Mouse (Mus musculus) lung, adult 18-20 months (tissue): ENCODE data around the gene Galnt17.

Experiments used
- DNase-seq, 2 experiments: peaks; one replicate each; pipeline ENCODE4 v3.0.0; 2022; ENCODE audit warnings: mixed read lengths in 2 of 2

The Galnt17 gene

DNA sequence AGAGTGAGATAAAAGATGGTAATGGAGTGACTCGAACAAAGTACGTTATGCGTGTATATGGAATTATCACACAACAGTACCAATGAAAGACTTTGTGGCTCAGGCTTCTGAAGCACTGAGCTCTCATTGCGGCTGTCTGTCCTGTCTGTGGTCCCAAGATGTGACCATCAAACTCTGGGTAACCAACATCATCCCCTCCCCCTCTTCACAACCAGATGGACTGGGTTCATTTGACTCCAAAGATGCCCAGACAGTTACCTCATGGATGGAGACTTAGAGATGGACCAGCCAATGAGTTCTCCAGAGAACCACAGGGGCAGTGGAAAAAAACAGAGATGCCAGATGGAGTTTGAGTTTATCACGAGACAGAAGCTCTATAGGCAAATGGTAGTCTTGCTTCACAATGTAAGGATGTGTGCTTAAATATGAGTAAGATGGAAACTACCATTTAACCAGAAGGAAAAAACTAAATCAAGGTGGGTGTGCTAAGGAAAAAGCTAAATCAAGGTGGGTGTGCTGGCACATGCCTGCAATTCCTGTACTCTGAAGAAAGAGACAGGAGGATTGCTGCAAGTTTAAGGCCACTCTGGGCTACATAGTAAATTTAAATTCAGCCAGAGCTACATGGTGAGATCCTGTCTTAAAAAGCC is 190.8 kb downstream of the Galnt17 start:
- DNase-seq = no peak

DNA sequence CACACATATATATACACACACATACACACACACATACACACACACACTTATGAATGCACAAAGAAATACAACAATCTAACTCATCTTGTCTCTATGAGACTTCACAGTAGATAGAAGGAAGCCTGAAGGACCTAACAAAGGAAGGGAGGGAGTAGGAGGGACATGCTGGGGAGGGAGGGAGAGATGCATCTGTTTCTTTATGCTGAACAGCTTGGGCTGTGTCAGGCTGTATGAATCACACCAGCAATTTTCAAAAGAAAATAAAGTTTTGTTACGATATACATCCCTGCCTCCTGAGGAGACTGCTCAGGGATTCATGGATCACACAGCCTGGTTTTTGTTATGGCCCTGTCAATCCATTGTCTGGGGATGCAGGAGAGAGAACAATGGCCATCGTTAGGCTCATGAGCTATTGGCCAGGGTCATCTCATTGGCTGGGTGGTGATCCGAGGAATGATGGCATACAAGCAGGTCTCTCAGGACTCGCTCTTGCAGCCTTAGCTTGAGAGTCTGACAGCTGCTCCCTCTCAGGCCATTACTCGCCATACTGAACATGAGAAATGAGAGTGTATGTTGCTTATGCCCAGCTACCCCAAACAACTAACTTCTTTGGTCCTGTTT is 194.3 kb downstream of the Galnt17 start:
- DNase-seq = no peak

DNA sequence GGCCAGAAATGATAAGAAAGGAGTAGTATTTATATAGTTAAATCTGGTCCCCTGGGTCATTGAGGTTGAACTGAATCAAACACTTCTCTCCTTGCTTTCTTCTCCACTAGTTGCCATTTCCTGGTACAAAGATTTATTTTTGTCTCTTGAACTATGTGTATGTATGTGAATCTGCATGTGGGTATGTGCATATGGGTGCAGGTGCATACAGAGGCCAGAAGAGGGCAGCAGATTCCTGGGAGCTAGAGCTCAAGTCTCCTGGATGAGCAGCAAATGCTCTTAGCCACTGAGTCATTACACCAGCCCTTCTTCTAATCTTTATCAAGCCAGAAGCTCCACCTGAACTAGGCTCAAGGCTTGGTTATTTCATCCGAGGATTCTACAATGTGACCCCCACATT is 201.1 kb downstream of the Galnt17 start:
- no peak for DNase-seq

DNA sequence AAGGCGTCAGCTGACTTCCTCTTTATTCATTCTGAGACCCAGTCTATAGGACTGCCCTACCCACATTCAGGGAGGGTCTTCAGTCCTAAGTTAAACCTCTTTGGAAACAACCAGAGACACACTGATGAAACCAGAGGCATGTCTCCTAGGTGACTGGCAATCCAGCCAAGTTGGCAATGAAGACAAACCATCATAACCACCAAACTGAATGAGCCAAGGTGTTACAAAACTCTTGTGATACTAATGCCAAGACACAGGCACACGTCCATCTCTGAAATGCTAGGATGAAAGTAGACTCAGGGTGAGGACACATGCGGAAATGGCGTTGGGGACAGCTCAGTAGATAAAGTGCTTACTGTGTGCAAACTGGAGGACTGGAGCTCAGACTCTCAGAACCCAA is 211.5 kb downstream of the Galnt17 start:
- DNase-seq = no peak

DNA sequence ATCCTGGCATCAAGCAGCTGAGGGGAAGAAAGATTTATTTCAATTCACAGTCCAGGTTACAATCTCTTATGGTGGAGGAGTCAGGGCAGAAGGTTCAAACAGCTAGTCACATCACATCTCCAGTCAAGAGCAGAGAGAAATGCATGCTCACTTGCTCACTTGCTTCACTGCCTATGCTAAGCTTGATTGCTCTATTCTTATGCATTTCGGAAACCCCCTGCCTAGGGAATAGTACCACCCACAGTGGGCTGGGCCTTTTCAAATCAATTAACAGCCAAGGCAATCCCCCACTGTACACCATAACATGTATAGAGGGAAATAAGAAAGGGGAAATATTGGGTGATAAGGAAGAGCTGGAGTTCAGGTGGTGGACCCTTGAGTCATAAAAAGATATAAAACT is 212.7 kb downstream of the Galnt17 start:
- no peak for DNase-seq

DNA sequence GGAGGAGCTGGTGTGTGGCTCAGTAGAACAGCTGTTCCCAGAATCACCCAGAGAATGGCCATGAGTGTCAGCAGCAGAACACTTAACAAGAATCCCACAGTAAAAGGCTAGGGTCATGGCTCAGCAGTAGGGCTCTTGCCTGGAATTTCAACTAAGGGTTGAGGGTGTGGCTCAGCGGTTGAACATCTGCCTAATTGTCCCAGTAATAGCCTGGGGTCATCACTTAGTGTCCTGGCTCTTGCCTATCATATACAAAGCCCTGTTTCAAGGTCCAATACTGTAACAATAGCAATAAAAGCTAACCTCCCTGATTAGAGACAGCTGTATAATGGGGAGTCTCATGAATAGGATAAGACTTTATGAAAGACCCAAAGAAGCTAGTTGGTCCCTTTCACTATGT is 213.5 kb downstream of the Galnt17 start:
- no peak for DNase-seq

DNA sequence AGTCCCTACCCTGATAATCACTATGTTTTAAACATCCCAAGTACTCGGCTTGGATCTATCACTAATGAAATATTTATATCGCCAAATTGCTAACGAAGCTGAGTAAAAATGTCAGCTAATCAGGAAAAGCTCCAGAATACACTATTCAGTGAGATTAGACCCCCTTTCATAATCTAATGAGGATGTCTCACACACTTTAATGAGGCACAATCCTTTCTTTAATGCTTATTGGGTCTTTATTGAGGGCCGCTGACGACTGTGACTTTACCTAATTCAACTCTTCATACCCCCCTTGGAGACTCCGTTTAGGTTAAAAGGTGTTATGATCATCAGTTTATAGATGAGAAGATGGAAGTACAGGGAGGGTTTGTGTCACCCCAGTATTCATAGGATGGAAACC is 214.2 kb downstream of the Galnt17 start:
- DNase-seq = no peak

DNA sequence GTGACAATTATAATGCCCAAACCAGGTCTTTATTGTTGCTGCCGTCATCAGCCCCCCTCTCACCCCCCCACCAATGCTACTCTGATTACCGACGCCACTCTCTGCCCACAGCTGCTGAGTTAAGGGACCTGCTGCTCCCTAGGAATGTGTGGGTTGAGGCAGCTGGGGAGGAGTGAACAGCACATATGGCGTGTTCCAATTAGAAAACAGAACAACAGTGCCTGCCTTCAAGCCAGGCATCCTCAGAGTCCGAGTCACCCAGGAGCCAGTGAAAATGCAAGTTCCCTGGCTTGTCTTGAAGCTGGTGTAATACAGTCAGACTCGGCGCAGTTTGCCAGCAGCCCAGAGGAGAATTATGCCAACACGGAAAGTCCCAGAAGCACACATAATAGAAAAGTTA is 218.4 kb downstream of the Galnt17 start:
- no peak for DNase-seq

DNA sequence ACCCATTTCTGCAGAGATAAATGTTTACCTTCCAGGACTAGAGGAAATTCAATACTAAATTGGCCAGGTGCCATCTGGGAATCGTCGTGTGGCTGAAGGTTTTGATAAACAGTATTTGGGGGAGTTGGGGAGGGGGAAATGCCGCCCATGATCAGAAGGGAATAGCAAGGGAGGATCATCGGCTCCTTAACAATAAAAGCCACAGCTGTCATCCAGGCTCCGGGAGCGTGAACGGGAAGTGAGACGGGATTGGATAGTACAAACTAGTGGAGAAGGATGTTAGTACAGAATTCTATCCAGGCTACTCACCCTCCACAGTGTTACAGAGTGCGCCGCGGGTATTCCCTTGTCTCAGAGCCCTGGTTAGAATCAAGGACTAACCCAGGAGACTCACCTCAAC is 219.4 kb downstream of the Galnt17 start:
- DNase-seq = no peak

DNA sequence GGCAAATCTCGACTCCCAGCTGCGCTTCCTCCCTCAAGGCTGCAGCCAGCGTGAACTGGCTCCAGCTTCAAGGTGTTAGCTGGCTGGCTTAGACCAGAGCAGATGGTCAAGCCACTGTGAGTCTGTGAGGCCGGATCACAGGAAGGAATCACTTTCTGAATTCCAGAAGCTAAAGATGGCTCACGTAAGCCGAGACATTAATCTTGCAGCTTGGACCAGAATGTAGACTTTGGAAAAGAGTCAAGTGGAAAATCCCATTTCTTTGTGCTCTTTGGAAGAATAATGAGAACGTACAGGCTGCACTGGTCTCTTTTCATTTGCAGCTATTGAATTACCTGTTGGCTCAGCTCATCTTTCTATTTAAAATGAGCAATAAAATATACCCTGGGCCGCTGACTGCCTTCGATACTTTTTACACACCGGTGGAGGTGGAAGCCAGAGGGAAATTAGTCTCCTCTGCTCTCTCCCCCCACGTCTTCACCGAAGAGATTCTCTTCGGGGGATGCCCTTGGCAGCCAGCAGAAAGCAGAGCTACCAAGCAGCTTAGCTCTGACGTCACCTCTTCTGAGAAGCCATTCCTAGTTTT is 225.1 kb downstream of the Galnt17 start:
- DNase-seq = no peak

DNA sequence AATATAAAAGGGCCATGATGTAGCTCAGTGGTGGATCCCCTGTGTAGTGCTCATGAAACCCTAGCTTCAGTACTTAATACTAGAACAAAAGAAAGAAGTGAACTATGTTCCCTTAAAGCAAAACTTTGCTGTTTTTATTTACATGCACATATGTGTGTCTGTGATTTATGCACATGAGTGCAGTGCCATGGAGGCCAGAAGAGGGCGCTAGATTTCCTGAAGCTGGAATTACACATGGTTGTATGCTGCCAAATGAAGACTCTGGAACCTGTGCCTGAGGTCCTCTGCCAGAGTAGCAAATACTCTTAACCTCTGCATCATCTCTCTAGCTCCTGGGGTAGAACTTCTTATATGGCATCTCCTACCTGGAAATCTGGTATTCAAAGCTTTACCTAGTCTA is 230.6 kb downstream of the Galnt17 start:
- no peak for DNase-seq

DNA sequence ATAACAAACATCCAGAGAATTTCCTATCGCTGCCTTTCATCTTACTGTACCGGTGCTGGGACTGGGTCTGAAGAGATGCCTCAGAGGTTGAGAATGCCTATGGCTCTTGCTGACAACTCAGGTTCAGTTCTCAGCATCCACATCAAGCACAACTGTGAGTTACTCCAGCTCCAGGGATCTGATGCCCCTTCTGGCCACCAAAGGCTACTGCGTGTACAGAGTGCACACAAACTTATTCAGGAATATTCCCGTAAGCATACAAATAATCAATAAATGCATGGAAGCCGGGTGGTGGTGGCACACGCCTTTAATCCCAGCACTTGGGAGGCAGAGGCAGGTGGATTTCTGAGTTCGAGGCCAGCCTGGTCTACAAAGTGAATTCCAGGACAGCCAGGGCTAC is 232.5 kb downstream of the Galnt17 start:
- DNase-seq = no peak

DNA sequence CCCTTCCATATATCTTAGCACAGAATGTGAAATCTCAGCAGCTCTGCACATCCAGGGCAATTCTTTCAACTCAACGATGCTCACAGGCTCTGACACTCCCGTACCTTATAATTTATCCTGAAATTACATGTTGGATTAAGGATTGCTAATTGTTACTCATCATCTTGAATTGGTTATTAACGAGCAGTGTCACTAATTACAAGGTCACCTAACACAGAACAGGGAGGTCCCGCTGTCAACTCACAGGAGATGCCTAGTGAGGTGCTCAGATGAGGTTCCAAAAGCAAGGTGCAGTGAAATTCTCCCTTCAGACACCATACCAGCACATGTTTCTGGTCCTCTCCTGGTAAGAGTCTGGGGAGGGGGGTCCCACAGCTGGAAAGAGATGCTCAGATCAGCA is 234.0 kb downstream of the Galnt17 start:
- DNase-seq = no peak

DNA sequence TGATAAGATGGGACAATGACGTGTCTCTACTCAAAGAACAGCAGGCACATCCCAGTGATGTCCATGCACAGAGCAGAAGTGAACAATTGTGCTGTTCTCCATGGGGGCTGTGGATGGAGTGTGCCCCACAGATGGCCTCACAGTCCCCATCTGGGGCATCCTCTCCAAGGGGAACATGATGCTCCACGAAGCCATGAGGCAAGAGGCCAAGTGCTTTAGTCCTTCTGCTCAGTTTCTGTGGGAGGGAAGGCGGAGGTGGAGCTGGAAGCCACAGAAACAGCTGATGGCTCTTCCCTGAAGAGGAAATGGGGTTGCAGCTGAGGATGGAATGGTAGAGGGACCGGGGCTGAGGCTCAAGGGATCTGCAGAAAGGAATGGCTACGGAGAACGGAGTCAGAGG is 243.1 kb downstream of the Galnt17 start:
- no peak for DNase-seq

DNA sequence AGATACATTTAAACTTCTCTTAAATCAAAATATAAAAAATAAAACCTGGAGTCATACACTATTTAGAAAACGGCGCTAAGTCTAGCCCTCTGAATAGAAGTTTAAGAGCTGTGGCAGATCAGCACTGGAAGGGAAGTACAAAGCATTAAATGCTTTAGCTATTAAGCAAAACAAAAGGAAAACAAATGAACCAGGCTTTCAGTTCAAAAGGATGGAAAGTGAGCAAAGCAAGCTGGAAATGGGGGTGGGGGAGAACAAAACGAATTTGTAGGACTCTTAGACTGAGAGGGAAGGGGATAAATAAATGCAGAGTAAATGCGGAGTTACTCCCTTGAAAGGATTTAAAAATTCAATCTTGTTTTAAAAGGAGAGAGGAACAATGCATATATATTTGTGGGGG is 259.8 kb downstream of the Galnt17 start:
- DNase-seq = no peak

DNA sequence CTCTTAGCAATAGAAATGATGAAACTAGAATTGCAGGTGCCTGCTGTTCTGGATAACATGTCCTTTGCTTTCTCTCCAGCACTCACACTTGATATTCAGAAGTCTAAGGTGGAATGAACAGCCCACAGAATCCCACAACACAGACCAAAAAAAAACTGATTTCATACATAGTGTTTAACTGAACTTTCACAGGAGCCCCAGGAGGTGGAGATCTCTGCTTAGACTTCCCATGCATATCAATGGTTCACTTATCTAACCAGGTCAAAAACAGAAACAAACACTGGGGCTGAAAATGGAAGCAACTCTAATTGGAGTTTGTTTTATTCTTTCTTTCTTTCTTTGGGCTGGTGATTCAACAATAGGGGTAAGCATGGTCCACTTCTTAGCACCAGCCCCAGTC is 265.2 kb downstream of the Galnt17 start:
- no peak for DNase-seq

DNA sequence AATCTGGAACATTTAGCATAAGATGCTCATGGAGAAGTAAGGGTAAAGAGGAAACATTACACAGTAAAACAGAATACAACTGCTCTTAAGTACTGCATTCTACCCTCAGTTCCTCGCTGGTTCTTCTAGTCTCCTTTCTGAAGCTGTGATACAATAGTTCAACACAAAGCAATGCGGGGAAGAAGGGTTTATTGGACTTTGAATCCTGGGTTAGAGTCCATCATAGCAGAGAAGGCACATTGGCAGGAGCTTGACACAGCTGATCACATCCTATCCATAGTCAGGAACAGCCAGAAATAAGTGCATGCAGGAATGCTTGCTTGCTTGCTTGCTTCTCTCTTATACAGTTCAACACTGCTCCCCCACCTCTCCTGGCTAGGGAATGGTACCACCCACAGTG is 267.9 kb downstream of the Galnt17 start:
- DNase-seq = no peak

DNA sequence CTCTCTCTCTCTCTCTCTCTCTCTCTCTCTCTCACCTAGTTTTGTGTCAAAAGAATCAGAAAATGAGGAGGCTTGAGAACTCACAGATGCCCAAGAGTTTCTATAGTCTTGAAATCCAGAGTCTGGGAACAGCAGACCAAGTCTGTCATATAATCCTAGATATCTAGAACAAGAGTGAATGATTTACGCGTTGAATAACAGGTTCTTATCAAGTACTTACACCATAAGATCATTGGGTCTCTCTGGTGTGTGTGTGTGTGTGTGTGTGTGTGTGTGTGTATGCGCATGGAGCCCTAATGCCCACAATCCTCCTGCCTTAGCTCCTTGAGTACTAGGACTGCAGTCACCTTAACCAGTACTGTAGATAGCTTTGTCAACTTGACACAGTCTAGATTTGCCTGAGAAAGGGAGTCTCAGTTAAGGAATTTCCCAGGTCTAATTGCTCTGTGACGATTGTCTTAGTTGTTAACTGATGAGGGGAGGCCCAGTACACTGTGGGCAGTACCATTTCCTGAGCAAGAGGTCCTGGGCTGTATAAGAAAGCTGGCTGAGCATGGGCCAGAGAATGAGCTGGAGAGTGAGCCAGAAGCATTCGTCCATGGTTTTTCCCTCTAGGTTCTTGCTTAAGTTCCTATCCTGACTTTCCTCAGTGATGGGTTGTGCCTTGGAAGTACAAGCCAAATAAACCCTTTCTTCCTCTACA is 268.5 kb downstream of the Galnt17 start:
- no peak for DNase-seq

DNA sequence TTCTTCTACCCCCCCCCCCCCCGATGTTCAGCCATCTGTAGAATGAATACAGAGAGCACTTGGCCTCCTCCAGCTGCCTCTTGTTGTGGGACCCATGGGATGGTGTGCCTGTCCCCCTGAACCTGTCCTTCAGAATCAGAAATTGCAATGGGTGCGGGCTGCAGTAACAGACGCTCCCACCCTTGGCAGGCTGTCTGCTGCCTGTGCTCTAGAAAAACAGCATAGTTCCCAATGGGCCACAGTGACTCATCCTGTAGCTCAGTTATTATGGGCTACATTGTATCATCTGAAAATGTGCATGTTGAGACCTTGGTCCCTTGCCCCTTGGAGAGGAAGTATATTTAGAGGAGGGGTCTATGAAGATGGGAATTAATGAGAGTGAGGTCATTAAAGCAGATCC is 283.8 kb downstream of the Galnt17 start:
- DNase-seq = no peak

DNA sequence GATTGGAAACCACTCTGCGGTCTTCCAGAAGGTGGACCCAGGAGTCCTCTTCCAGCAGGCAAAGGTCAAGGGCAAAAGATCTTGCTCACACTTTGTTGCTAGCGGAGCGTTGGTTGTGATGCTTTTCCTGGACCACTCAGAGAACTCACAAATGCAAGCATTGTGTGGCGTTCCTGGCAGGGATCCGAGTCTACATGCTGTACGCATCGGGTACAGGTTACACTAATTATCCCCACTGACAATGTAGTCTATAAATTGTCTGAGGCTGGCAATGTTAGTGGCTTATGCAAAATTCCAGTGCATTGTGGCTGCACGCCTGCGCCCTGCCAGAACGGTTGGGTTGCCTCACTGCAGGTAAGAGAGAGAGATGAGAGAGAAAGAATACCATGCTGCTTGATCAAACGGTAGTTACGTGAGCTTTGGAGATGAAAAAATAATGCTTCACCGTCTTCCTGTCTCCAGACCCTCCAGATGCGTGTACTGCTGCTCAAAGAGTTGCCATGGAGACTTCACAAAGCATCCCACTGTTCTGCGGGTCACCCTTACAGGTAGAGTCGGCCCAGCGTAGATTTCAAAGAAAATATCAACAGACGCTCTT is 285.8 kb downstream of the Galnt17 start:
- DNase-seq = no peak

DNA sequence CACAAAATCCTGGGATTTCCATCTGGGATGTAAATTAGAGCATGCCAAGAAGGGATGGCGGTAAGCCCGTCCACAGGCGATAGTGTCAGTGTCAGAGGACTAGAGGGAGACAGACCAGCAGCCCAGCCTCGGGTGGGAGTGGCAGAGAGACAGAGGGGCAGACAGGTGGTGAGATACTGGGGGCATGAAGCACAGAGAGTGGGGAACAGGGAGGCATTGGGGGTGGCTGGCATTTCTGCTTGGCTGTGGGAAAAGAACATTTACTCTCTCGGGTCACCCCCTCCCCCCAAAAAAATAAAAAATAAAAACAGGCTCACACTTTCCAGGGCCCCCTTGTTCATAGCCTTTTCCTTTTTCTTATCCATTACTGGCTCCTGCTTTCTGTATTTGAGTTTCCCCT is 287.4 kb downstream of the Galnt17 start:
- DNase-seq = no peak

DNA sequence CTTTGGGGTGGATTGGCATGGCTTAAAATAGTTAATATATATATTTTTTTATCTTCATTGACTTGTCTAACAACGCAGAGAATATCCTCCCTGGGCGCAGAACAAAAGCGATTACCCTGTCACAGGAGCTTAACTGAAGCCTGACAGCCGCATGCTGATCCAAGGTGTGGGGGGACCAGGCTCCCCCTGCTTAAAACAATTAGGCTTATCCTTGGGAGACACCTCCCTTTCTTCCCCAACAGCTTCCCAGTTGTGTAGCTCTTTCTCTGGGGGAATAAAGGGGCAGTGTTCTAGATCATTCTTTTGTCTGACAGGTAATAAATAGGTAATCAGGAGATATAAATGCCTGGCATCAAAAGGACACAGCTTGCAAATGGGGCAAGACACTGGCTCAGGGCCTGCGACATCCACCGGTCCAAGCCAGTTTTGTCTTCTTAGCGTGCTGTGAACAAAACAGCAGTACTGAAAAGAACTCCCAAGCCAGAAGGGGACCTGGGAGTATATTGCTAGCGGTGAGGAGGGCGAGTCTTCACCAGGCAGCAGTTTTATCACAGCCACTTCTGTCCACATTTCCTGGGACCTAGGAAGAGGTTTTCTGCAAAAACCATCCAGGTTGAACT is 288.8 kb downstream of the Galnt17 start:
- DNase-seq = no peak

DNA sequence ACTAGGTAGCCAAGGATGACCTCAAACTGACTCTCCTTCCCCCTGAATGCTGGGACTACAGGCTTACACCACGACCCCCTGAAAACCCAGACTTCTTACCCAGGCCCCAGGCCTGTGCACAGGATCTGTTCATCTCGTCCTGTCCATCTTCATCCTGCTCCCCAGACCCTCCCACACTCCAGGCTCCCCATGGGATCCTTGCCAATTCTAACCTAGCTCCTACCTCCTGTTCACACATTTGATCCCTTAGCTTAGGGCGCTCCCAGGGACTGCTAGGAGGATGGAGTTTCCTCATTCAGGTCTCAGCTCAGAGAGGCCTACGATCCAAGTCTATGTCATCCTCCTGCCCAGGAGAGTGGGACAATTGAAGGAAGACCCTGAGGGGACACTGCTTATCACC is 292.2 kb downstream of the Galnt17 start:
- no peak for DNase-seq
